ENCODE assay signal across 22 mouse cellular contexts in genomic region chr17:87864842-87865241, GRCm38 (mm10). TPM values are rescaled to one million over a fixed set of nuclear protein-coding genes. Genes with fewer than 3 reads are reported as not detected.
DNase-seq lines count a peak whose midpoint lies in the region; ATAC-seq lines count a peak whose summit lies in the region.
"Had no signal": no experiment of that assay in that cellular context is flagged by ENCODE, and none has a peak within 500 bp of the region (broad histone marks: within the 10 kb centered on the region; RNA-seq: fewer than 3 reads in every experiment).

No protein-coding gene starts in this region.

- peaks cover 4% of the 10 kb centered on the region; the same call in 1 of the 2 replicates for H3K4me1 ChIP-seq in heart, embryonic 11.5 days (ENCODE audit: control insufficient read depth, insufficient read depth, low read length)
- no peaks in the 10 kb centered on the region for H3K4me1 ChIP-seq in limb, embryonic 11.5 days (ENCODE audit: control insufficient read depth, insufficient read depth, low read length)
- no peaks in the 10 kb centered on the region for H3K4me1 ChIP-seq in limb, embryonic 10.5 days
- no peaks in the 10 kb centered on the region for H3K4me1 ChIP-seq in neural tube, embryonic 15.5 days
- H3K4me1 ChIP-seq: embryonic facial prominence, embryonic 15.5 days; hindbrain, embryonic 10.5 days had no signal

- H3K36me3 ChIP-seq in heart, embryonic 11.5 days (ENCODE audit: control insufficient read depth, insufficient read depth, low read length), result no peaks in the 10 kb centered on the region
- no peaks in the 10 kb centered on the region for H3K36me3 ChIP-seq in limb, embryonic 11.5 days (ENCODE audit: control insufficient read depth, insufficient read depth, low read length)
- no peaks in the 10 kb centered on the region for H3K36me3 ChIP-seq in limb, embryonic 10.5 days
- no peaks in the 10 kb centered on the region for H3K36me3 ChIP-seq in neural tube, embryonic 15.5 days
- H3K36me3 ChIP-seq: embryonic facial prominence, embryonic 15.5 days; forebrain, embryonic 12.5 days; hindbrain, embryonic 10.5 days had no signal

- 92% methylated on average over 5 of the region's 5 CpGs for WGBS in heart, embryonic 11.5 days (ENCODE audit: insufficient replicate concordance)
- 83% methylated on average over 5 of the region's 5 CpGs for WGBS in limb, embryonic 11.5 days
- WGBS in limb, embryonic 10.5 days, result 94% methylated on average over 5 of the region's 5 CpGs
- 88% methylated on average over 5 of the region's 5 CpGs for WGBS in neural tube, embryonic 15.5 days

- no peak overlapping the region for H3K4me3 ChIP-seq in heart, embryonic 11.5 days (ENCODE audit: low read depth, low read length)
- H3K4me3 ChIP-seq in limb, embryonic 11.5 days (ENCODE audit: low read depth, low read length), result no peak overlapping the region
- H3K4me3 ChIP-seq in limb, embryonic 10.5 days, result no peak overlapping the region
- no peak overlapping the region for H3K4me3 ChIP-seq in neural tube, embryonic 15.5 days (replicated peaks)
- H3K4me3 ChIP-seq: embryonic facial prominence, embryonic 15.5 days; erythroblast, embryonic 14.5 days; forebrain, embryonic 12.5 days; hindbrain, embryonic 10.5 days had no signal

- no peak for ATAC-seq in heart, embryonic 11.5 days (replicated peaks; ENCODE audit: insufficient number of reproducible peaks, low FRiP score, low TSS enrichment)
- ATAC-seq in limb, embryonic 11.5 days (ENCODE audit: insufficient number of reproducible peaks, low FRiP score, low TSS enrichment, low read depth), result no peak
- no peak for ATAC-seq in neural tube, embryonic 15.5 days (ENCODE audit: low FRiP score)
- ATAC-seq: forebrain, embryonic 16.5 days had no signal

- H3K9ac ChIP-seq in heart, embryonic 11.5 days (ENCODE audit: low read depth, low read length), result no peak overlapping the region
- H3K9ac ChIP-seq in limb, embryonic 11.5 days (ENCODE audit: low read length), result no peak overlapping the region
- no peak overlapping the region for H3K9ac ChIP-seq in neural tube, embryonic 15.5 days (replicated peaks)
- H3K9ac ChIP-seq: embryonic facial prominence, embryonic 15.5 days; forebrain, embryonic 12.5 days; hindbrain, embryonic 14.5 days had no signal

- no peaks in the 10 kb centered on the region for H3K9me3 ChIP-seq in heart, embryonic 11.5 days (replicated peaks; ENCODE audit: control insufficient read depth, low read length)
- H3K9me3 ChIP-seq in limb, embryonic 11.5 days (ENCODE audit: control insufficient read depth, low read length), result no peaks in the 10 kb centered on the region
- H3K9me3 ChIP-seq in limb, embryonic 10.5 days (replicated peaks), result no peaks in the 10 kb centered on the region
- H3K9me3 ChIP-seq in neural tube, embryonic 15.5 days (replicated peaks), result no peaks in the 10 kb centered on the region
- H3K9me3 ChIP-seq: embryonic facial prominence, embryonic 15.5 days; forebrain, embryonic 12.5 days; hindbrain, embryonic 10.5 days had no signal

- H3K27ac ChIP-seq in heart, embryonic 11.5 days (ENCODE audit: low read depth, low read length), result no peak overlapping the region
- no peak overlapping the region for H3K27ac ChIP-seq in limb, embryonic 11.5 days (replicated peaks; ENCODE audit: low read depth, low read length)
- H3K27ac ChIP-seq in limb, embryonic 10.5 days, result no peak overlapping the region
- H3K27ac ChIP-seq in neural tube, embryonic 15.5 days (replicated peaks), result no peak overlapping the region
- H3K27ac ChIP-seq: embryonic facial prominence, embryonic 15.5 days; forebrain, embryonic 12.5 days; hindbrain, embryonic 10.5 days; hindbrain, embryonic 14.5 days had no signal

- no peaks in the 10 kb centered on the region for H3K27me3 ChIP-seq in heart, embryonic 11.5 days (ENCODE audit: control insufficient read depth, insufficient read depth, low read length)
- no peaks in the 10 kb centered on the region for H3K27me3 ChIP-seq in limb, embryonic 11.5 days (ENCODE audit: control insufficient read depth, insufficient read depth, low read length)
- no peaks in the 10 kb centered on the region for H3K27me3 ChIP-seq in limb, embryonic 10.5 days (ENCODE audit: low read depth, poor library complexity, severe bottlenecking)
- no peaks in the 10 kb centered on the region for H3K27me3 ChIP-seq in neural tube, embryonic 15.5 days (replicated peaks)
- H3K27me3 ChIP-seq: embryonic facial prominence, embryonic 15.5 days; forebrain, embryonic 12.5 days had no signal

- DNase-seq in heart, adult 11 months, result peak; percentile 65
- DNase-seq in limb, embryonic 11.5 days (ENCODE audit: low spot score), result peak; percentile 12
- no peak for DNase-seq in limb, embryonic 10.5 days (ENCODE audit: low spot score)
- peak; percentile 6 for DNase-seq in neural tube, embryonic 10.5 days (ENCODE audit: extremely low spot score, low spot score)
- DNase-seq in urinary bladder, postnatal 14 days (ENCODE audit: low spot score), result peak; percentile 1
- DNase-seq in urinary bladder, postnatal 36 days (ENCODE audit: low spot score in 2 of 2), result no peak
- DNase-seq: adrenal gland, adult 2 months; adrenal gland, postnatal 25 days; embryo, embryonic 11 days; gastrocnemius, postnatal 10 days; heart, postnatal 14 days had no signal

- no peak overlapping the region for H3K4me2 ChIP-seq in heart, embryonic 11.5 days
- no peak overlapping the region for H3K4me2 ChIP-seq in limb, embryonic 11.5 days (ENCODE audit: low read depth, severe bottlenecking)
- no peak overlapping the region for H3K4me2 ChIP-seq in neural tube, embryonic 15.5 days
- H3K4me2 ChIP-seq: embryonic facial prominence, embryonic 15.5 days; forebrain, embryonic 12.5 days; hindbrain, embryonic 14.5 days had no signal

RNA-seq across cellular contexts. Expression of gene Rpl36-ps4, which starts 55.9 kb away (rescaled TPM):
- polyA plus RNA-seq in heart, embryonic 11.5 days (2014; fragmentation: Nextera tagmentation; extraction: Ambion mirVana), result not detected in 2 replicates
- polyA plus RNA-seq in limb, embryonic 11.5 days (2014; fragmentation: Nextera tagmentation; extraction: Ambion mirVana), result not detected in 2 replicates
- polyA plus RNA-seq in limb, embryonic 10.5 days (2016; fragmentation: Nextera tagmentation; extraction: Ambion mirVana), result not detected in 2 replicates
- polyA plus RNA-seq in neural tube, embryonic 15.5 days (2015; fragmentation: Nextera tagmentation; extraction: Ambion mirVana), result not detected in 2 replicates
- polyA plus RNA-seq: adrenal gland, adult 2 months; embryonic facial prominence, embryonic 11.5 days; embryonic facial prominence, embryonic 15.5 days; erythroblast, embryonic 14.5 days; forebrain, embryonic 12.5 days; forebrain, embryonic 16.5 days; frontal cortex, adult 2 months; heart, embryonic 14.5 days; hindbrain, embryonic 10.5 days; hindbrain, embryonic 14.5 days had no signal

Comparison
In these comparisons a context has a peak if more than half of its experiments do, and no peak if none do; other contexts are left out.
1. DNase-seq: peak in heart, adult 11 months (single experiment), limb, embryonic 11.5 days (single experiment), neural tube, embryonic 10.5 days (single experiment) and urinary bladder, postnatal 14 days (single experiment); none in limb, embryonic 10.5 days (single experiment) and urinary bladder, postnatal 36 days (0 of 2).